Comparison of ENCODE assay signal across 8 mouse cellular contexts in genomic region chr4:132198285-132198712, GRCm38 (mm10). TPM values are rescaled to one million over a fixed set of nuclear protein-coding genes. Genes with fewer than 3 reads are reported as not detected.
DNase-seq lines count a peak whose midpoint lies in the region; ATAC-seq and TF ChIP-seq lines count a peak whose summit lies in the region.

No protein-coding gene starts in this region.

- H3K4me1 ChIP-seq in heart, embryonic 16.5 days (ENCODE audit: control insufficient read depth, insufficient read depth, low read length), result peaks cover 14% of the 10 kb centered on the region
- H3K4me1 ChIP-seq in liver, embryonic 11.5 days (replicated peaks; ENCODE audit: control insufficient read depth, insufficient read depth, low read length), result peaks cover 26% of the 10 kb centered on the region
- H3K4me1 ChIP-seq in stomach, postnatal 0 days (replicated peaks; ENCODE audit: control insufficient read depth, insufficient read depth), result peaks cover 2% of the 10 kb centered on the region; the same call in 1 of the 2 replicates

- 38% methylated on average over 4 of the region's 4 CpGs for WGBS in heart, embryonic 16.5 days
- 43% methylated on average over 4 of the region's 4 CpGs for whole genome bisulfite sequencing in liver, embryonic 11.5 days
- WGBS in stomach, postnatal 0 days, result 31% methylated on average over 4 of the region's 4 CpGs

- no peak for TF ChIP-seq EP300 in stomach, postnatal 0 days (optimal IDR thresholded peaks at IDR 0.05)

- no peak overlapping the region for H3K4me3 ChIP-seq in heart, embryonic 16.5 days (ENCODE audit: low read length)
- no peak overlapping the region for H3K4me3 ChIP-seq in liver, embryonic 11.5 days (ENCODE audit: low read depth, low read length)
- no peak overlapping the region for H3K4me3 ChIP-seq in stomach, postnatal 0 days (ENCODE audit: low read depth, low read length)

- no peak for ATAC-seq in heart, embryonic 16.5 days (replicated peaks; ENCODE audit: extremely low read depth, insufficient read depth, low FRiP score)
- peak; percentile 23; the same call in 1 of the 2 replicates for ATAC-seq in liver, embryonic 11.5 days (replicated peaks; ENCODE audit: low FRiP score)
- peak; percentile 94 for ATAC-seq in stomach, postnatal 0 days (ENCODE audit: low FRiP score, low TSS enrichment)

- DNase-seq in urinary bladder, postnatal 36 days (ENCODE audit: low spot score in 2 of 2), result peak; percentile 23 to 33
- DNase-seq in urinary bladder, postnatal 25 days (ENCODE audit: low spot score), result no peak
- DNase-seq in liver, embryonic 11.5 days (ENCODE audit: low spot score), result no peak
- DNase-seq in stomach, postnatal 0 days (ENCODE audit: low spot score), result peak; percentile 64
- DNase-seq in gastrocnemius, postnatal 4 days (ENCODE audit: low spot score in 2 of 2), result no peak
- DNase-seq in layer of hippocampus, postnatal 10 days (ENCODE audit: low spot score in 2 of 2), result no peak
- no peak for DNase-seq in frontal cortex, postnatal 25 days (ENCODE audit: low spot score in 2 of 2)

- no peak overlapping the region for H3K9ac ChIP-seq in heart, embryonic 16.5 days (ENCODE audit: low read length)
- no peak overlapping the region for H3K9ac ChIP-seq in liver, embryonic 11.5 days (ENCODE audit: low read depth, low read length)
- H3K9ac ChIP-seq in stomach, postnatal 0 days (ENCODE audit: low read length), result no peak overlapping the region

- H3K4me2 ChIP-seq in heart, embryonic 16.5 days (ENCODE audit: low read depth, low read length), result no peak overlapping the region
- no peak overlapping the region for H3K4me2 ChIP-seq in liver, embryonic 11.5 days
- H3K4me2 ChIP-seq in stomach, postnatal 0 days (replicated peaks; ENCODE audit: low read depth), result no peak overlapping the region

- no peaks in the 10 kb centered on the region for H3K27me3 ChIP-seq in heart, embryonic 16.5 days (ENCODE audit: control insufficient read depth, insufficient read depth, low read length)
- H3K27me3 ChIP-seq in liver, embryonic 11.5 days (replicated peaks; ENCODE audit: control insufficient read depth, insufficient read depth, low read length), result no peaks in the 10 kb centered on the region
- no peaks in the 10 kb centered on the region for H3K27me3 ChIP-seq in stomach, postnatal 0 days (ENCODE audit: control insufficient read depth, insufficient read depth, low read length)

- H3K27ac ChIP-seq in heart, embryonic 16.5 days (ENCODE audit: low read length), result 0 out of 2 replicates have a peak overlapping the region, but pooled peaks have one; percentile 7
- no peak overlapping the region for H3K27ac ChIP-seq in liver, embryonic 11.5 days (ENCODE audit: low read depth, low read length)
- H3K27ac ChIP-seq in stomach, postnatal 0 days (replicated peaks), result no peak overlapping the region

- TF ChIP-seq CTCF in stomach, postnatal 0 days (IDR thresholded peaks at IDR 0.05; ENCODE audit: low read depth), result peak; percentile 70

- H3K9me3 ChIP-seq in heart, embryonic 16.5 days (replicated peaks; ENCODE audit: control insufficient read depth, low read length), result no peaks in the 10 kb centered on the region
- no peaks in the 10 kb centered on the region for H3K9me3 ChIP-seq in liver, embryonic 11.5 days (ENCODE audit: control insufficient read depth, low read length)
- no peaks in the 10 kb centered on the region for H3K9me3 ChIP-seq in stomach, postnatal 0 days (ENCODE audit: control insufficient read depth, low read length)

- peaks cover 10% of the 10 kb centered on the region; the same call in 1 of the 2 replicates for H3K36me3 ChIP-seq in heart, embryonic 16.5 days (ENCODE audit: control insufficient read depth, insufficient read depth)
- H3K36me3 ChIP-seq in liver, embryonic 11.5 days (ENCODE audit: control insufficient read depth, insufficient read depth, low read length), result peaks cover 35% of the 10 kb centered on the region
- peaks cover 2% of the 10 kb centered on the region; the same call in 1 of the 2 replicates for H3K36me3 ChIP-seq in stomach, postnatal 0 days (ENCODE audit: control insufficient read depth, insufficient read depth, low read length)

RNA-seq across cellular contexts. Expression of gene Ythdf2, which starts 13.8 kb away (rescaled TPM):
- 61.6 and 61.7 TPM in 2 replicates for polyA plus RNA-seq in heart, embryonic 16.5 days (2015; fragmentation: Nextera tagmentation; extraction: Ambion mirVana)
- polyA plus RNA-seq in liver, embryonic 11.5 days (2014; fragmentation: Nextera tagmentation; extraction: Ambion mirVana), result 82.6 and 87.3 TPM in 2 replicates
- polyA plus RNA-seq in stomach, postnatal 0 days (2015; fragmentation: Nextera tagmentation; extraction: Ambion mirVana), result 52.6 and 53.8 TPM in 2 replicates
- 10 to 100 TPM; 44.7 to 53.4 TPM for total RNA-seq in gastrocnemius, postnatal 4 days (2021)
- total RNA-seq in layer of hippocampus, postnatal 10 days (2021), result 10 to 100 TPM; 46.2 to 51.7 TPM

RNA-seq across cellular contexts. Expression of gene Oprd1, which starts 54.0 kb away (rescaled TPM):
- polyA plus RNA-seq in heart, embryonic 16.5 days (2015; fragmentation: Nextera tagmentation; extraction: Ambion mirVana), result 0.58 and 0.96 TPM in 2 replicates
- polyA plus RNA-seq in liver, embryonic 11.5 days (2014; fragmentation: Nextera tagmentation; extraction: Ambion mirVana), result 0.45 and 0.56 TPM in 2 replicates
- polyA plus RNA-seq in stomach, postnatal 0 days (2015; fragmentation: Nextera tagmentation; extraction: Ambion mirVana), result 0.04 and 0.11 TPM in 2 replicates
- total RNA-seq in gastrocnemius, postnatal 4 days (2021), result under 1 TPM in 1 of 2 experiments, not detected in 1; 0.16 TPM
- 1 to 10 TPM; 5.3 to 5.4 TPM for total RNA-seq in layer of hippocampus, postnatal 10 days (2021)

Comparison
In these comparisons a context has a peak if more than half of its experiments do, and no peak if none do; other contexts are left out.
1. DNase-seq: peak in urinary bladder, postnatal 36 days (2 of 2) and stomach, postnatal 0 days (single experiment); none in urinary bladder, postnatal 25 days (single experiment), liver, embryonic 11.5 days (single experiment), gastrocnemius, postnatal 4 days (0 of 2), layer of hippocampus, postnatal 10 days (0 of 2) and frontal cortex, postnatal 25 days (0 of 2).